Mouse (Mus musculus) T-cell, adult 66 days (primary cell): ENCODE results near the gene Cd46. TPM values are rescaled to one million over a fixed set of nuclear protein-coding genes. Genes with fewer than 3 reads are reported as not detected.

Source experiments
- total RNA-seq, 2 experiments: library from RNA; stranded (reverse); gene quantifications; 3 replicates in 1 of 2; 4 replicates in 1 of 2; pipeline ENCODE4 v1.2.4; 2023

Gene Cd46
- 1 to 10 TPM; 6.0 to 6.2 TPM for total RNA-seq

DNA sequence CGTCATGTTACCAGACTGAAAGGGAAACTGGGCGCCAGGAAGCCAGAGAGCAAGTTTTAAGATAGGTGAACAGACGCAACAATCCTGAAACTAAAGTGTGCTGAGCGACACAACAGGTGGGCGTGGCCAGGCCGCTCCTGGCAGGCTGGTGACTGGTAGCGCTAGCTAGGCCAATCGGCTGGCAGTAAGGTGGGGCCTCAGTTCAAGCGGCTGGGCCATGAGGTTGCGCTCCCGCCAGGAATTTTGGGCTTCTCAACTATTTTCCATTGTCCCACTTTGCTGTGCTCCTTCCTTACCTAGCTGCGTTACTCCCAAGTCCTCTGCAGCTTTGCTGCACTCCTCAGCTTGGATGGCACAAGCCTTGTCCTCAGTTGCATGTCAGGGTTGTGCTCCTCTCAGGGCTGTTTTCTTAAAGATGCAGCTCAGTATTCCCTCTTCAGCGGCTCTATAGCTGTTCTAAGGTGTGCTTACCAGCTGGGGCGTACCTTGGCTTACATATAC lies at the start of gene Cd46:
TSS of gene Cd46 (minus strand) at position 30 of the 501 bp plus-strand sequence.

DNA sequence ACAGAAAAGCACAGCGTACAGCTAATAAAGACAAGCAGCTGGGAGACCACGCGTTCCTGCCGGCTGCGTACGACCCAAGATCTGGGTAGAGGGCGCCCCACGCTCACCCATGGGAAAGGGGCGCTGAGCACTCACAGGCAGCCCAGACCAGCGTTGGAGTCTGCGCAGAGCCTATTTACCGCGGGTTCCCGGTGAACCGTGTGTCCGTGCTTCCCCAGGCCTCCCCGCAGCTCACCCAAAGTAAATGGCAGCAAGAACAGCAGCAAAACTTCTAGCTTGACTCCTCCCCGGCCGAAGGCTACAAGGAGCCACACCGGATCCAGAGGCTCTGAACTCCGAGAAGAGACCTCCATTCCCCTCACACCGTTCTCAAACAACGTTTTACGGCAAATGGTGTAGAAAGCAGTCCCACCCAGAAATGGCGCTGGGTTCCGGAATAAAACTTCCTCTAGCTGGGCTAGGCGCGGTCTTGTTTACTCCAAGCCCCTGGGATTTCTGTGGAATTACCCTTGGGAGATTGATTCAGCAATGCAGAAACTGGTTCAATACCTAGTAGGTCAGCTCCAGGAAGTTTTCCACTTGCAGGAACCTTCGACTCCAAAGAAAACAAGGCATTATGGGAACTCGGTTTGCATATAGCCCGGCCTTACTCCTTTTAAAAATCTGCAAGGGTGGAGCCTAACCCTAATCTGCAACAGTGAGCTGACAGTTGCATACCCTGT lies 39.1 kb upstream of the Cd46 start, which contains the start of gene Cr1l:
TSS of gene Cr1l (minus strand) at position 634 of the 722 bp plus-strand sequence.

Other genes with a start within 250 kb of the Cd46 start
- gene Cd34, start 153.4 kb downstream of the Cd46 start, total RNA-seq, result under 1 TPM in 1 of 2 experiments, not detected in 1; 0.99 TPM
- gene Cr1l, start 39.3 kb upstream of the Cd46 start, total RNA-seq, result 100 to 1,000 TPM; 169 to 174 TPM
- 1 to 10 TPM; 1.3 to 2.9 TPM for gene Cr2, start 84.5 kb upstream of the Cd46 start, total RNA-seq